Mouse (Mus musculus): Measurements from ENCODE around the gene Polr3e. TPM values are rescaled to one million over a fixed set of nuclear protein-coding genes. Genes with fewer than 3 reads are reported as not detected.

Gene Polr3e
- 17.5 and 19.6 TPM in 2 replicates for polyA plus RNA-seq (2015; fragmentation: Nextera tagmentation; extraction: Ambion mirVana)

GRCm38 (mm10) chr7:120917592-120918461, at the start of gene Polr3e:
Polr3e (plus strand) TSS chr7:120917744.

GRCm38 (mm10) chr7:120982200-120982841, 64.8 kb downstream of the Polr3e start, which contains the start of the genes Cdr2 and Mfsd13b:
Cdr2 (minus strand) TSS chr7:120982312.
Mfsd13b (plus strand) TSS chr7:120982509.

Other genes with a start within 250 kb of the Polr3e start
- gene Pdzd9, start 247.4 kb upstream of the Polr3e start, polyA plus RNA-seq (2015; fragmentation: Nextera tagmentation; extraction: Ambion mirVana), result 0.44 and 0.55 TPM in 2 replicates
- 13.4 and 14.5 TPM in 2 replicates for gene Mosmo, start 240.1 kb upstream of the Polr3e start, polyA plus RNA-seq (2015; fragmentation: Nextera tagmentation; extraction: Ambion mirVana)
- 0.98 and 1.6 TPM in 2 replicates for gene Vwa3a, start 178.4 kb upstream of the Polr3e start, polyA plus RNA-seq (2015; fragmentation: Nextera tagmentation; extraction: Ambion mirVana)
- gene Gm5737, start 105.4 kb upstream of the Polr3e start, polyA plus RNA-seq (2015; fragmentation: Nextera tagmentation; extraction: Ambion mirVana), result 0.18 and 0.31 TPM in 2 replicates
- 25.6 and 26.8 TPM in 2 replicates for gene Eef2k, start 74.9 kb upstream of the Polr3e start, polyA plus RNA-seq (2015; fragmentation: Nextera tagmentation; extraction: Ambion mirVana)
- 11.8 and 13.2 TPM in 2 replicates for gene Cdr2, start 64.6 kb downstream of the Polr3e start, polyA plus RNA-seq (2015; fragmentation: Nextera tagmentation; extraction: Ambion mirVana)
- gene Mfsd13b, start 64.8 kb downstream of the Polr3e start, polyA plus RNA-seq (2015; fragmentation: Nextera tagmentation; extraction: Ambion mirVana), result not detected in 2 replicates
- 147 and 152 TPM in 2 replicates for gene Mettl9, start 116.7 kb downstream of the Polr3e start, polyA plus RNA-seq (2015; fragmentation: Nextera tagmentation; extraction: Ambion mirVana)
- gene Igsf6, start 156.8 kb downstream of the Polr3e start, polyA plus RNA-seq (2015; fragmentation: Nextera tagmentation; extraction: Ambion mirVana), result 1.3 and 1.5 TPM in 2 replicates
- gene Otoa, start 163.9 kb downstream of the Polr3e start, polyA plus RNA-seq (2015; fragmentation: Nextera tagmentation; extraction: Ambion mirVana), result 0.21 and 0.34 TPM in 2 replicates

Data from neural tube, postnatal 0 days (tissue).